In genomic region chr9:14907816-14908415, GRCm38 (mm10) we compare ENCODE assay signal across 18 mouse cellular contexts. TPM values are rescaled to one million over a fixed set of nuclear protein-coding genes. Genes with fewer than 3 reads are reported as not detected.
DNase-seq lines count a peak whose midpoint lies in the region; ATAC-seq and TF ChIP-seq lines count a peak whose summit lies in the region.
"Had no signal": no experiment of that assay in that cellular context is flagged by ENCODE, and none has a peak within 500 bp of the region (broad histone marks: within the 10 kb centered on the region; RNA-seq: fewer than 3 reads in every experiment).

No protein-coding gene starts in this region.

- peak; percentile 74 for ATAC-seq in lung, embryonic 14.5 days (ENCODE audit: insufficient read depth)
- ATAC-seq: hindbrain, postnatal 0 days; lung, postnatal 0 days had no signal

- H3K4me3 ChIP-seq in lung, embryonic 14.5 days (ENCODE audit: low read depth, low read length), result no peak overlapping the region
- H3K4me3 ChIP-seq: kidney, embryonic 15.5 days; limb, embryonic 15.5 days had no signal

- DNase-seq in heart, adult 11 months, result peak; percentile 68
- DNase-seq in heart, postnatal 36 days, result no peak
- DNase-seq in lung, embryonic 14.5 days, result peak; percentile 63
- no peak for DNase-seq in lung, adult 18-20 months
- peak; percentile 85 for DNase-seq in CD4-positive, CD25-positive, alpha-beta regulatory T cell, adult 2 months (ENCODE audit: low read depth, low spot score)
- peak; percentile 21 to 25 for DNase-seq in left cerebral cortex, postnatal 36 days (ENCODE audit: low spot score in 2 of 2)
- no peak for DNase-seq in Muller cell, postnatal 12 days (ENCODE audit: inconsistent ontology term)
- DNase-seq in urinary bladder, adult 18-20 months (ENCODE audit: low spot score in 2 of 2), result no peak
- DNase-seq: cerebellum, adult 18-20 months; heart, adult 18-20 months had no signal

- no peaks in the 10 kb centered on the region for H3K36me3 ChIP-seq in lung, embryonic 14.5 days (ENCODE audit: insufficient read depth)
- H3K36me3 ChIP-seq: G1E; kidney, embryonic 15.5 days; limb, embryonic 15.5 days had no signal

- intact Hi-C loops in heart, postnatal 36 days (cut with DNase I), result no loop called here
- intact Hi-C loops in left cerebral cortex, postnatal 36 days (cut with DNase I), result no loop called here

- H3K4me1 ChIP-seq in lung, embryonic 14.5 days (ENCODE audit: insufficient read depth), result peaks cover 22% of the 10 kb centered on the region; the same call in 1 of the 2 replicates

- H3K4me2 ChIP-seq in lung, embryonic 14.5 days, result no peak overlapping the region
- H3K4me2 ChIP-seq: kidney, embryonic 15.5 days; limb, embryonic 15.5 days; midbrain, embryonic 11.5 days had no signal

- no peak overlapping the region for H3K9ac ChIP-seq in lung, embryonic 14.5 days
- H3K9ac ChIP-seq: kidney, embryonic 15.5 days; limb, embryonic 15.5 days had no signal

- no peaks in the 10 kb centered on the region for H3K9me3 ChIP-seq in lung, embryonic 14.5 days (ENCODE audit: low read depth, low read length)
- H3K9me3 ChIP-seq: G1E; kidney, embryonic 15.5 days; limb, embryonic 15.5 days had no signal

- 26% methylated on average over 7 of the region's 7 CpGs for WGBS in lung, embryonic 14.5 days

- TF ChIP-seq CTCF in lung, embryonic 14.5 days (IDR thresholded peaks at IDR 0.05; ENCODE audit: low read depth), result no peak

- peak overlapping the region; percentile 59; the same call in 1 of the 2 replicates for H3K27ac ChIP-seq in lung, embryonic 14.5 days (ENCODE audit: low read depth)
- H3K27ac ChIP-seq: hindbrain, postnatal 0 days; kidney, embryonic 15.5 days; limb, embryonic 15.5 days had no signal

- no peaks in the 10 kb centered on the region for H3K27me3 ChIP-seq in lung, embryonic 14.5 days (ENCODE audit: insufficient read depth, low read length)
- H3K27me3 ChIP-seq: kidney, embryonic 15.5 days; limb, embryonic 15.5 days had no signal

RNA-seq across cellular contexts. Expression of gene Izumo1r, which starts 4.2 kb away (rescaled TPM):
- not detected for total RNA-seq in heart, postnatal 36 days (2021)
- polyA plus RNA-seq in lung, embryonic 14.5 days (2014; fragmentation: Nextera tagmentation; extraction: Ambion mirVana), result 0.34 and 0.47 TPM in 2 replicates
- total RNA-seq in left cerebral cortex, postnatal 36 days (2021), result not detected
- total RNA-seq: hindbrain, postnatal 0 days; layer of hippocampus, postnatal 14 days had no signal
- polyA plus RNA-seq: G1E; hindbrain, postnatal 0 days; midbrain, embryonic 11.5 days; neural tube, embryonic 11.5 days had no signal

RNA-seq across cellular contexts. Expression of gene Gpr83, which starts 47.9 kb away (rescaled TPM):
- total RNA-seq in heart, postnatal 36 days (2021), result not detected
- polyA plus RNA-seq in lung, embryonic 14.5 days (2014; fragmentation: Nextera tagmentation; extraction: Ambion mirVana), result 0.13 and 0.24 TPM in 2 replicates
- 10 to 100 TPM; 21.7 to 27.3 TPM for total RNA-seq in left cerebral cortex, postnatal 36 days (2021)
- total RNA-seq: heart, adult 18-20 months had no signal
- polyA plus RNA-seq: G1E had no signal

Comparison
In these comparisons a context has a peak if more than half of its experiments do, and no peak if none do; other contexts are left out.
1. DNase-seq: peak in heart, adult 11 months (single experiment), lung, embryonic 14.5 days (single experiment), CD4-positive, CD25-positive, alpha-beta regulatory T cell, adult 2 months (single experiment) and left cerebral cortex, postnatal 36 days (2 of 2); none in heart, postnatal 36 days (0 of 2), lung, adult 18-20 months (0 of 2), Muller cell, postnatal 12 days (single experiment) and urinary bladder, adult 18-20 months (0 of 2).
2. RNA of gene Gpr83, which starts 47.9 kb away (total RNA-seq): 21.7 to 27.3 TPM in left cerebral cortex, postnatal 36 days; not detected in heart, postnatal 36 days; every median in the first group is over 10 times any median in the second.